Mouse (Mus musculus): ENCODE results near the gene Gm136. TPM values are rescaled to one million over a fixed set of nuclear protein-coding genes. Genes with fewer than 3 reads are reported as not detected.

Gene Gm136
- polyA plus RNA-seq, 1 experiment from 2014 or later = not detected

GRCm38 (mm10) chr4:34708127-34708526, 47.9 kb downstream of the Gm136 start:
- Histone ChIP-seq H3K4me1 (no peaks in the 10 kb centered on the region), H3K27me3 (replicated peaks) (no peaks in the 10 kb centered on the region), H3K9me3 (peaks cover 7% of the 10 kb centered on the region; the same call in 1 of the 2 replicates), H3K27ac (replicated peaks) (no peak overlapping the region), H3K9ac (no peak overlapping the region), H3K4me2 (no peak overlapping the region), H3K36me3 (no peaks in the 10 kb centered on the region), H3K4me3 (no peak overlapping the region)
- WGBS = 55% methylated on average over 3 of the region's 3 CpGs
- ATAC-seq (ENCODE audit: extremely low read depth, insufficient number of reproducible peaks, low FRiP score, low TSS enrichment) = no peak

- Histone ChIP-seq H3K4me2 (no peak overlapping the region), H3K27ac (replicated peaks) (no peak overlapping the region), H3K9ac (no peak overlapping the region), H3K9me3 (peaks cover 7% of the 10 kb centered on the region; the same call in 1 of the 2 replicates), H3K36me3 (no peaks in the 10 kb centered on the region), H3K4me3 (no peak overlapping the region), H3K4me1 (no peaks in the 10 kb centered on the region), H3K27me3 (replicated peaks) (no peaks in the 10 kb centered on the region)
- 68% methylated on average over 3 of the region's 3 CpGs for WGBS
- ATAC-seq (ENCODE audit: extremely low read depth, insufficient number of reproducible peaks, low FRiP score, low TSS enrichment) = no peak
Observed at GRCm38 (mm10) chr4:34707248-34707647, 48.8 kb downstream of the Gm136 start.

- 54% methylated on average over 4 of the region's 4 CpGs for WGBS
- no peaks in the 10 kb centered on the region for H3K9me3 ChIP-seq
- H3K27ac ChIP-seq (replicated peaks) = no peak overlapping the region
- H3K4me2 ChIP-seq = no peak overlapping the region
- no peak overlapping the region for H3K9ac ChIP-seq
- H3K36me3 ChIP-seq = no peaks in the 10 kb centered on the region
- no peaks in the 10 kb centered on the region for H3K27me3 ChIP-seq (replicated peaks)
- ATAC-seq (ENCODE audit: extremely low read depth, insufficient number of reproducible peaks, low FRiP score, low TSS enrichment) = no peak
- H3K4me1 ChIP-seq = no peaks in the 10 kb centered on the region
- H3K4me3 ChIP-seq = no peak overlapping the region
Observed at GRCm38 (mm10) chr4:34703029-34703428, 53.0 kb downstream of the Gm136 start.

GRCm38 (mm10) chr4:34702231-34702630, 53.8 kb downstream of the Gm136 start:
- Histone ChIP-seq H3K27me3 (replicated peaks) (no peaks in the 10 kb centered on the region), H3K27ac (replicated peaks) (no peak overlapping the region), H3K4me1 (no peaks in the 10 kb centered on the region), H3K4me3 (no peak overlapping the region), H3K9ac (no peak overlapping the region), H3K36me3 (no peaks in the 10 kb centered on the region), H3K4me2 (no peak overlapping the region), H3K9me3 (no peaks in the 10 kb centered on the region)
- ATAC-seq (ENCODE audit: extremely low read depth, insufficient number of reproducible peaks, low FRiP score, low TSS enrichment) = no peak
- WGBS = 91% methylated on average over 11 of the region's 11 CpGs

- 64% methylated on average over 5 of the region's 5 CpGs for WGBS
- Histone ChIP-seq H3K4me3 (no peak overlapping the region), H3K9ac (no peak overlapping the region), H3K4me2 (no peak overlapping the region), H3K36me3 (no peaks in the 10 kb centered on the region), H3K27me3 (replicated peaks) (no peaks in the 10 kb centered on the region), H3K4me1 (no peaks in the 10 kb centered on the region), H3K27ac (replicated peaks) (no peak overlapping the region), H3K9me3 (no peaks in the 10 kb centered on the region)
- ATAC-seq (ENCODE audit: extremely low read depth, insufficient number of reproducible peaks, low FRiP score, low TSS enrichment) = no peak
Observed at GRCm38 (mm10) chr4:34701528-34701927, 54.5 kb downstream of the Gm136 start.

Other genes with a start within 250 kb of the Gm136 start
- gene Akirin2, start 205.3 kb downstream of the Gm136 start, polyA plus RNA-seq (2015; fragmentation: Nextera tagmentation; extraction: Ambion mirVana) = 36.9 and 37.4 TPM in 2 replicates
- 61.5 and 66.8 TPM in 2 replicates for gene Orc3, start 141.3 kb downstream of the Gm136 start, polyA plus RNA-seq (2015; fragmentation: Nextera tagmentation; extraction: Ambion mirVana)
- 44.6 and 50.8 TPM in 2 replicates for gene Rars2, start 141.3 kb downstream of the Gm136 start, polyA plus RNA-seq (2015; fragmentation: Nextera tagmentation; extraction: Ambion mirVana)
- gene Slc35a1, start 68.8 kb downstream of the Gm136 start, polyA plus RNA-seq (2015; fragmentation: Nextera tagmentation; extraction: Ambion mirVana) = 43.9 and 45.4 TPM in 2 replicates
- 0.24 TPM in 1 of 2 replicates, not detected in the other for gene Cfap206, start 26.1 kb downstream of the Gm136 start, polyA plus RNA-seq (2015; fragmentation: Nextera tagmentation; extraction: Ambion mirVana)
- 56.8 and 58.9 TPM in 2 replicates for gene Smim8, start 22.2 kb upstream of the Gm136 start, polyA plus RNA-seq (2015; fragmentation: Nextera tagmentation; extraction: Ambion mirVana)
- gene Zfp292, start 126.7 kb upstream of the Gm136 start, polyA plus RNA-seq (2015; fragmentation: Nextera tagmentation; extraction: Ambion mirVana) = 11.3 and 12.2 TPM in 2 replicates
- not detected in 2 replicates for gene Cga, start 137.5 kb upstream of the Gm136 start, polyA plus RNA-seq (2015; fragmentation: Nextera tagmentation; extraction: Ambion mirVana)